Mouse (Mus musculus) lung, postnatal 14 days (tissue): Measurements from ENCODE around the gene Gm11555.
"Not testable (repeated sequence)": the region's sequence is repeated elsewhere in the genome, so short reads cannot be mapped to it uniquely, and the experiment has no call there.

ENCODE experiments used
- DNase-seq: peaks from one replicate; pipeline ENCODE4 v3.0.0; 2021

Gm11555 gene

GRCm38 (mm10) chr11:99650136-99650535, at the start of gene Gm11555:
Gene Gm11555 (minus strand): TSS chr11:99650236.
- no peak for DNase-seq

GRCm38 (mm10) chr11:99690463-99690862, 40.4 kb upstream of the Gm11555 start, which contains the start of gene Gm14190:
Gene Gm14190 (minus strand): TSS chr11:99690740.
- DNase-seq, result no peak

GRCm38 (mm10) chr11:99685235-99685634, 35.2 kb upstream of the Gm11555 start:
- not testable (repeated sequence) for DNase-seq

DNA sequence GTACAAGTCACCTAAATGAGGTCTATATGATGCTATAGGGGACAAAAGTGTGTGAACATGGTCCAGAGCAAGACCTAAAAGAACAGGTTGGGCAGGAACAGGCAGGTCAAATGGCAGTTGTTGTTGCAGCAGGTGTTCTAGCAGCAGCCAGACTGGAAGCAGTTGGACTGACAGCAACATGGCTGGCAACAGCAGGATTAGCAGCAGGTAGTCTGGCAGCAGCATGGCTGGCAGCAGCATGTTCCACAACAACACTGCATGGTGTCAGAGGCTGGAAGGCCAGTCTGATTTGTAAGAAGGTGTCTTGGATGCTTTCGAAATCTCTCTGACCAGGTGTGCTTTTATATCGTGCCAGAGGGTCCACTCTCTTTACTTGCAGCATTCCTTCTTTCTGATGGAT, 33.4 kb upstream of the Gm11555 start:
- no peak for DNase-seq

DNA sequence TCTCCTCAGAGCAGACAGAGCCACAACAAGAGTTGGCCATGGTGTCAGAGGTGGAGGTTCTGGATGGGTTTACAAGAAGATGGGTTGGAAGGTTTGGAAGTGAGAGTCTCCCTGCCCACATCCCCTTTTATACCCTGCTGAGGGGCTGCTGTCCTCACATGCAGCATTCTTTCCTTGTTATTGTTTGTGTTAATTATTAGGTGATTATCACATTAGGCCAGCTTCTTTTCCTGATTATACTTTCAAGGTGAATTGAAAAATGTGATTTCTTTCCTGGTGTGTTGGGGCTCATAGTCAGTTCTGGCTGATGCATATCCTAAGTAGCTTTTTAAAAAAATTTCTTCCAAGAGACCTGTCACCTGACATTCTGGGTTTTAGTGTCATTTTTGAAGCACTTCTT, 15.8 kb upstream of the Gm11555 start, which contains the start of gene Krtap4-6:
Gene Krtap4-6 (minus strand): TSS at position 101 of the 400 bp plus-strand sequence.
- DNase-seq, result no peak

- DNase-seq, result no peak
Observed at GRCm38 (mm10) chr11:99662802-99663201, 12.8 kb upstream of the Gm11555 start.

DNA sequence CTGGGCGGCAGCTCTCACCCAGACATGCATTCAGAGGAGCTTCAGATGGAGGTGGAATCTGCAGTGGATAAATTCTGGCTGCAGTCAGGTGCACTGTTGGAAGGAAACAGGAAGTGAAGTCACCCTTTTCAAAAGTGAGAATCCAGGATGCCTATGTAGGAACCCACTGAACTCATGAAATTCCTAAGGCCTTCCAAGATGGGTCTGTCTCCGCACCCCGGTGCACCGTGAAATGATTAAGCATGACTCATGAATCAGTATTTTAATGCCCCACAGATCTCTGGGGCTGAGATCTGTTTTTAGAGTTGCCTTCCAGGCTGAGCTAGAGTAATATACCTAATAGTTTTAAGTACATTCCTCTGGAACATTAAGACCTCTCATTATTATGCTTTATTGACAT, 9.2 kb upstream of the Gm11555 start:
- DNase-seq, result no peak

- not testable (repeated sequence) for DNase-seq
Observed at GRCm38 (mm10) chr11:99658467-99659010, 8.5 kb upstream of the Gm11555 start, which contains the start of gene Gm11563. Gene Gm11563 (minus strand): TSS chr11:99658960.

- DNase-seq, result no peak
Observed at GRCm38 (mm10) chr11:99657051-99657450, 7.0 kb upstream of the Gm11555 start.

- no peak for DNase-seq
Observed at GRCm38 (mm10) chr11:99646444-99646843, 3.6 kb downstream of the Gm11555 start.

DNA sequence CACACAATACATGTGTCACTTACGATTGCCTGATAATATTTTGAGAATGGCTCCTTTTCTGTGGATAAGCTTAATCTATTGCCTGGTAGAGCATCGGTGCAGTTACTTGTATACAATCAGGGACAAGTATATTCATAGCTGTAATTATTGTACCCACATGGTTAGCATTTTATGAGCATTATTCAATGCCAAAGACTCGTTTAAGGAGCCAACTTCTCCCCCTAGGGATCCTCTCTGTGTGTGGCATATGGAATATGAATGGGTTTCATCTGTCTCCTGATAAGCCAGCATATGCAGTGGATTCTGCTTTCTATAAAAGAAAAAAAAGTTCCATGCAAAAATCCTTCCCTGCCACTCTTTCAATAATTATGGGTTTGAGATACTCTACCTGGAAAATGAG, 5.7 kb downstream of the Gm11555 start:
- no peak for DNase-seq

DNA sequence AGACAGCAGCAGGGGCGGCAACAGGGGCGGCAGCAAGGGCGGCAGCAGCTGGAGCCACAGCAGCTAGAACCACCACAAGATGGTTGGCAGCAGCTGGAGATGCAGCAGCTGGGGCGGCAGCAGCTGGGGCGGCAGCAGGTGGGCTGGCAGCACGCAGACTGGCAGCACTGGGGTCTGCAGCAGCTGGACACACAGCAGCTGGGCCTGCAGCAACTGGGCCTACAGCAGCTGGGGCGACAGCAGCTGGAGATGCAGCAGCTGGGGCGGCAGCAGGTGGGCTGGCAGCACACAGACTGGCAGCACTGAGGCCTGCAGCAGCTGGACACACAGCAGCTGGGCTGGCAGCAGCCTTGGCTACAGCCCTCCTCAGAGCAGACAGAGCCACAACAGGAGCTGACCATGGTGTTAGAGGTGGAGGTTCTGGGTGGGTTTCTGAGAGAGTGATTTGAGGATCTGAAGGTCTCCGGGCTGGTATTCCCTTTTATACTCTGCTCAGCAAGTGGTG, 6.3 kb downstream of the Gm11555 start, which contains the start of gene Krtap4-7:
Gene Krtap4-7 (minus strand): TSS at position 455 of the 505 bp plus-strand sequence.
- DNase-seq, result not testable (repeated sequence)

GRCm38 (mm10) chr11:99640926-99641325, 9.1 kb downstream of the Gm11555 start:
- no peak for DNase-seq

- no peak for DNase-seq
Observed at GRCm38 (mm10) chr11:99637086-99637485, 12.9 kb downstream of the Gm11555 start.

DNA sequence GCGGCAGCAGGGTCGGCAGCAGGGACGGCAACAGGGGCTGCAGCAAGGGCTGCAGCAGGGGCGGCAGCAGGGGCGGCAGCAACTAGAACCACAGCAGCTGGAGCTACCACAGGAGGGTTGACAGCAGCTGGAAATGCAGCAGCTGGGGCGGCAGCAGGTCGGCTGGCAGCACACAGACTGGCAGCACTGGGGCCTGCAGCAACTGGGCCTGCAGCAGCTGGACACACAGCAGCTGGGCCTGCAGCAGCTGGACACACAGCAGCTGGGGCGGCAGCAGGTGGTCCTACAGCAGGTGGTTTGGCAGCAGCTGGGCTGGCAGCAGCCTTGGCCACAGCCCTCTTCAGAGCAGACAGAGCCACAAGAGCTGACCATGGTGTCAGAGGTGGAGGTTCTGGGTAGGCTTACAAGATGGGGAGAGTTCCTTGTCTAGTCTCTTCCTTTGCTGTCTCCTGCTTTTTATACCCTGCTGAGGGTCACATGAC, 15.3 kb downstream of the Gm11555 start, which contains the start of gene Krtap4-2:
Gene Krtap4-2 (minus strand): TSS at position 432 of the 482 bp plus-strand sequence.
- no peak for DNase-seq

DNA sequence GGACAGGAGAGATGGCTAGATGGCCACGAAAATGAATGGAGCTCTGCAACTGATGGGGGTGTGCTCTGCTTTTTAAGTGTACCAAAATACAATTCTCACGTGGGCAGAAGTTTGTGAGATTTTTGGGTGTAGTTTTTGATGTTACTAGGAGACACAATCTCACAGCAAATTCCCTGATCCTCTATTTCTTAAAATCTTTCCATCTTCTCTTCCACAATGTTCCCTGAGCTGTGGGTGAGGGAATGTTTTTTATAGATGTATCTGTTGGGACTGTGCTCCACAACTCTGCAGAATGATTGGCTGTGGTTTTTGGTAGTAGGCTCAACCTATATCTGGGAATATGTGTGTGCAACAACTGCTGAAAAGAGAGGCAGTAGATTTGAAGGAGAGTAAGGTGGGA, 16.7 kb downstream of the Gm11555 start:
- no peak for DNase-seq

GRCm38 (mm10) chr11:99630890-99631289, 19.1 kb downstream of the Gm11555 start:
- no peak for DNase-seq

- no peak for DNase-seq
Observed at GRCm38 (mm10) chr11:99628138-99628537, 21.9 kb downstream of the Gm11555 start, which contains the start of gene Krtap4-1. Gene Krtap4-1 (minus strand): TSS chr11:99628238.

- DNase-seq, result no peak
Observed at GRCm38 (mm10) chr11:99620335-99620734, 29.7 kb downstream of the Gm11555 start, which contains the start of gene Gm11562. Gene Gm11562 (minus strand): TSS chr11:99620435.

DNA sequence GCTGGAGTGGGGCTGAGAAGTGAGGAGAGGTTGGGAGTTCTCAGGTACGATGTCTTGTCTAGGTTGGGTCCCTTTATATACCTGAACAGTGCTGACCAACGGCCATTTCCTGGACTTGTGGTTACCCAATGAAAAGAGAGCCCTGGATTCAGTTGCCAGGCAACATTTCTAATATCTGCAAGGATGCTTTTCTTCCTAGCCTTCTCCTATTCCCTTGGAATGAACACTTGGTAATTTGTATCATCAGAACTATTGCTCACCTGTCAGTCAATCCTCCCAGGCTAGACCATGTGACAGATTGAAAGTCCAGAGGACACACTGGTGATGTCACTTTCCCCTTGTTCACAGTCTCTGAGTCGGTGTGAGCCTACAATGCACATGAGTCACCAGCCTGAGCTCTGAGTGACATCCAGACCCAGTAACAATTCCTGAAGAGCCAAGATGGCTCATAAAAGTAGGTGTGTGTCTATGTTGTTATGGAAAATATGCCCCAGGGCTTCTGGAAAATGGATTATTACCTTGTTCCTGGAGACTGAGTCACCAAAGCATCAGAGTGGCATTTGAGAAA, 35.2 kb downstream of the Gm11555 start, which contains the start of gene Krtap2-4:
Gene Krtap2-4 (minus strand): TSS at position 51 of the 568 bp plus-strand sequence.
- DNase-seq, result no peak

DNA sequence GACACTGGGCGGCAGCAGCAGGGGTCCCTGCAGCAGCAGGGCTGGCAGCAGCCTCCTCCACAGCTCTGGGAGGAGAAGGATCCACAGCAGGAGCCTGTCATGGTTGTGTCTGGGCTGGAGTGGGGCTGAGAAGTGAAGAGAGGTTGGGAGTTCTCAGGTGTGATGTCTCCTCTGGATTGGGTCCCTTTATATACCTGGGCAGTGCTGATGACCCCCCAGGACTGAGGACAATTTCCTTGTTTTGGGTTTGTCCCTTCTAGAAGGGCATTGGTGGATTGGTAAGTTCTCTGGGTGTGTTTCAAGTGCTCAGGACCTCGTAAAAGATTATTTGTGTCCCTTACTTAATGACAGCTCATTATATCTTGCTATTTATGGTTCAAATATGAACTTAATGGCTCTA, 39.9 kb downstream of the Gm11555 start, which contains the start of gene Gm11937:
Gene Gm11937 (minus strand): TSS at position 101 of the 400 bp plus-strand sequence.
- DNase-seq, result not testable (repeated sequence)

GRCm38 (mm10) chr11:99609126-99609525, 40.9 kb downstream of the Gm11555 start:
- no peak for DNase-seq

DNA sequence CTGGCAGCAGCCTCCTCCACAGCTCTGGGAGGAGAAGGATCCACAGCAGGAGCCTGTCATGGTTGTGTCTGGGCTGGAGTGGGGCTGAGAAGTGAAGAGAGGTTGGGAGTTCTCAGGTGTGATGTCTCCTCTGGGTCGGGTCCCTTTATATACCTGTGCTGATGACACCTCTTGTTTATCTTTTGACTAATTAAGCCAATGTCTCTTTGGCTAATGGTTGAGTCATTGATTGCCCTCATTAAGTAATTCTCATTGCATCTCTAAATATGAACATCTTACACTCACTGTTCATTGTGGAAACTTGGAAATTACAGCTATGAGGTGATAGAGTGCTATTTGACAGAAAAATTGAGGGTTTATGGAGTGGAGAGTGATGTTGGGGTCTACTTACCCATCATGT, 46.8 kb downstream of the Gm11555 start, which contains the start of gene Gm11938:
Gene Gm11938 (minus strand): TSS at position 101 of the 400 bp plus-strand sequence.
- not testable (repeated sequence) for DNase-seq
